Comparison of ENCODE assay signal across 28 mouse cellular contexts in genomic region chr9:88340819-88341218, GRCm38 (mm10). TPM values are rescaled to one million over a fixed set of nuclear protein-coding genes. Genes with fewer than 3 reads are reported as not detected.
"Had no signal": no experiment of that assay in that cellular context is flagged by ENCODE, and none has a peak within 500 bp of the region (broad histone marks: within the 10 kb centered on the region; RNA-seq: fewer than 3 reads in every experiment).

No protein-coding gene starts in this region.

- H3K9ac ChIP-seq: embryonic facial prominence, embryonic 12.5 days; embryonic facial prominence, embryonic 13.5 days; embryonic facial prominence, embryonic 15.5 days; forebrain, embryonic 12.5 days; forebrain, embryonic 13.5 days; forebrain, embryonic 15.5 days; forebrain, postnatal 0 days had no signal

- ATAC-seq: forebrain, embryonic 13.5 days; forebrain, embryonic 14.5 days; forebrain, embryonic 15.5 days; forebrain, embryonic 16.5 days; forebrain, postnatal 0 days had no signal

- H3K27ac ChIP-seq: embryonic facial prominence, embryonic 10.5 days; embryonic facial prominence, embryonic 12.5 days; embryonic facial prominence, embryonic 13.5 days; embryonic facial prominence, embryonic 15.5 days; forebrain, embryonic 10.5 days; forebrain, embryonic 12.5 days; forebrain, embryonic 13.5 days; forebrain, embryonic 15.5 days; gastrocnemius, adult 2 months; heart, adult 2 months had no signal

- DNase-seq: cerebellum, adult 8-10 months; cerebellum, adult 9-10 months; cerebellum, adult 9-11 months; cerebellum, postnatal 10 days; cerebellum, postnatal 14 days; cerebellum, postnatal 25 days; cerebellum, postnatal 36 days; embryo, embryonic 11 days; gastrocnemius, adult 2 months; gastrocnemius, postnatal 10 days; gastrocnemius, postnatal 14 days; gastrocnemius, postnatal 25 days; gastrocnemius, postnatal 36 days; heart, adult 11 months; heart, adult 18-20 months; heart, adult 2 months had no signal

- H3K4me3 ChIP-seq: embryonic facial prominence, embryonic 10.5 days; embryonic facial prominence, embryonic 12.5 days; embryonic facial prominence, embryonic 13.5 days; embryonic facial prominence, embryonic 15.5 days; erythroblast, embryonic 14.5 days; forebrain, embryonic 10.5 days; forebrain, embryonic 12.5 days; forebrain, embryonic 13.5 days; forebrain, embryonic 15.5 days; gastrocnemius, adult 2 months; heart, adult 2 months had no signal

- H3K4me2 ChIP-seq: embryonic facial prominence, embryonic 12.5 days; embryonic facial prominence, embryonic 13.5 days; embryonic facial prominence, embryonic 15.5 days; forebrain, embryonic 12.5 days; forebrain, embryonic 13.5 days; forebrain, embryonic 15.5 days had no signal

- H3K36me3 ChIP-seq: embryonic facial prominence, embryonic 10.5 days; embryonic facial prominence, embryonic 12.5 days; embryonic facial prominence, embryonic 13.5 days; embryonic facial prominence, embryonic 15.5 days; forebrain, embryonic 10.5 days; forebrain, embryonic 12.5 days; forebrain, embryonic 15.5 days had no signal

- H3K4me1 ChIP-seq: embryonic facial prominence, embryonic 10.5 days; embryonic facial prominence, embryonic 12.5 days; embryonic facial prominence, embryonic 13.5 days; embryonic facial prominence, embryonic 15.5 days; forebrain, embryonic 10.5 days; forebrain, embryonic 12.5 days; forebrain, embryonic 13.5 days; forebrain, embryonic 15.5 days had no signal

- H3K9me3 ChIP-seq: embryonic facial prominence, embryonic 10.5 days; embryonic facial prominence, embryonic 12.5 days; embryonic facial prominence, embryonic 13.5 days; embryonic facial prominence, embryonic 15.5 days; forebrain, embryonic 10.5 days; forebrain, embryonic 12.5 days; forebrain, embryonic 13.5 days; forebrain, embryonic 15.5 days had no signal

- H3K27me3 ChIP-seq: embryonic facial prominence, embryonic 12.5 days; embryonic facial prominence, embryonic 13.5 days; embryonic facial prominence, embryonic 15.5 days; forebrain, embryonic 12.5 days; forebrain, embryonic 13.5 days; forebrain, embryonic 15.5 days had no signal

RNA-seq across cellular contexts. Expression of gene Nt5e, which starts 13.8 kb away (rescaled TPM):
- polyA plus RNA-seq: erythroblast, embryonic 14.5 days had no signal
